Mouse (Mus musculus) spleen, adult 12 weeks (tissue): ENCODE measurements around the gene C2cd6.

Experiments used
- DNase-seq: peaks from one replicate; pipeline ENCODE4 v3.0.0; 2022; ENCODE audit warnings: low spot score

C2cd6 gene

GRCm38 (mm10) chr1:59094705-59095104, at the start of gene C2cd6:
Gene C2cd6 (minus strand): TSS chr1:59094900.
- no peak for DNase-seq

- peak; percentile 43 for DNase-seq
Measured at GRCm38 (mm10) chr1:59142809-59143208, 48.1 kb upstream of the C2cd6 start.

DNA sequence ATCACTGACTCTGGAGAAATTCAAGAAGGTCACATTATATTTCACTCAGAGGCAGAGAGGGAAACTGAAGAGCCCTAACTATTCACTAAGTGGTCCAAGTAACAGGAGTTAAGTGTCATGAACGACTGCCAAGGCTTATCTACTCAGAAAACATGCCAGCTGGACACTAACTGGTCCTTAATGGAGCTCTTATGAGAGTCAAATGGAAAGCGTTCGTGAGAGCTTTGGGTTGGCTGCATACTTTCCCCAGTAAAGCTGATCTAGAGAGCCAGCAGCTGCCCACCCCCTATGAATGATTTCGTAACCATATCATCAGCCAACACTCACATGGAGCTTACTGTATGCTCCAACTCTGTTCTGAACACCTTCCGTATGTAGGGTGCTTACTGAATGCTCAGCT, 39.7 kb upstream of the C2cd6 start:
- DNase-seq = no peak

DNA sequence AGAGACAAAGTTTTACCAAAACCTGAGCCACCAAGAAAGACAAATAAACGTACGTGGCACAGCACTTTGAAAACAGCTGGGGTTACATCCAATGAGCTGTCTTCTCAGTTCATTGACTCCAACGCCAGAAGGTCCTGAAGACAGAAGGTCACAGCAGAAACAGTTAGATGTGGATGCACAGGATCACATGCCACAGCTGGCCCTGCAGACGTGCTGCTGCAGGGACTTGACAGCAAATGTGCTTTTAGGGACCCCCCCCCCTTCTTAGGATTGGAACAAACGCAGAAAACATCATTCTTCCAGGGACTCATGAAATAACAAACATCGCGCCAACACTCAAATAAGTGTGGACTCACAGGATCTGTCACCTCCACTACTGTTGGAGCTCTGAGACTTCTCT, 34.2 kb upstream of the C2cd6 start:
- no peak for DNase-seq

GRCm38 (mm10) chr1:59125558-59125957, 30.9 kb upstream of the C2cd6 start:
- DNase-seq = no peak

DNA sequence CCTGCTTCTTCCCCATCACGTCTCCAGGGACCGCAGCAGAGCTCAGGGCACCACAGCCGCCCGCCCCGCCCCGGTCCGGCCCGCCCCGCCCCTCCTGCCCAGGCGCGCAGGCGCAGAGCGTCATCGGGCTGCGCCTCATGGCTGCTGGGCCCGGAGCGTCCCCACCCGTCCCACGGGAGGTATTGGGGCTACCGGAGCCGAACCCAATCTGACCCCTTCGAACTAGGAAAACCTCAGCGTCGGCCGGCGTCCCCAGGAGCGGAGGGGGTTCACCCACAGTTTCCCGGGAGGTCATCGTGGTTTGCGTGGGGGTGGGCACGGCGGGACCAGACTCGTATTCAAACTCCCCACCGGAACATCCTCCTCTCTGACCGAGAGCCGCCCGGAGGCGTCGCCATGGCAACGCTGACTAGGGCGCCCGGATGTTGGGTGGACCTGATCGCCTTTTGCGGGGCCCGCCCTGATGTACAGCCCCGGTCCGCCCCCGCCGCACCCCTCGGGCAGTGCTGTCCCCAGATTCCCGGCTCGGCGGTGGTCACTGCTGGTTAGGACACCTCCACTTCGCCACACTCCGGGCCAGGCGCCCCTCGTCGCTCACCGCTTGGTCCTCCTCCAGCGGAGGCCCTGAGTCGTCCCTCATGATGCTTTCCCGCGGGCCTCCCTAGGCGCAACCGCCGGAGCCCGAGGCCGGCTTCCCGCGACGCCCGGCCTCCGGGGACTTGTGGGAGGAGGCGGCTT, 25.2 kb upstream of the C2cd6 start, which contains the start of gene Tmem237:
TSS of gene Tmem237 (minus strand) at position 689 of the 738 bp plus-strand sequence.
- DNase-seq = peak; percentile 81

DNA sequence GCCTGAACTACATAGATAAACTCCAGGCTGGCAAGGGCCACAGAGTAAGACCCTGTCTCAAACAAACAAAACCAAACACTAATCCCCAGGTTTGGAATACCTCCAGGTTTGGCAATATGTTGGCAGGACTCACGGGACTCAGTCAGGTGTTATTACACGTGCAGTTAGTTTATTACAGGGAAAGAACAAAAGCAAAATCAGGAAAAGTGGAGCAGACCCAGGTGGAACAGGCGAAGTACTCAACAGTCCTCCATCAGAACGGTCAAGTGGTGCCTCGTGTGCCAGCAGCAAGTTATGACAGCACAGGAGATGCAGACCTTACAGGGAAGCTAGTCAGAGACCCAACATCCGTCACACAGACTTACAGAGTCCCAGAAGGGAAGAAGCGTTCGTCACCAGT, 15.8 kb upstream of the C2cd6 start:
- no peak for DNase-seq

DNA sequence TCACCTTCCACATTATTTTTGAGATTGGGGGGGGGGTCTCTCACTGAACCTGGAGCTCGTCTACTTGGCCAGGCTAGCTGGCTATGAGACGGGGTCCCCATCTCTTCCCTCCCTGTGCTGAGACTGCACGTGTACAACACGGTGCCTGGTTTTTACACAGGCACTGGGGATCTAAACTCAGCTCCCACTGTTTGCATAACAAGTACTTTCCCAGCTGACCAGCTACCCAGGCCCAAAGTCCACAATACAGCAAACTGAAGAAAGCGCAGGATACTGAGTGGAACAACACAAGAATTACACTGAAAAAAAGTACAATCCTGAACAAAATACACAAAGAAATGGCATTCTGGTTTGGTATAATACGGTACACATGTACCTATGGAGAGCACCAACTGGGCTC, 7.4 kb upstream of the C2cd6 start:
- DNase-seq = no peak

DNA sequence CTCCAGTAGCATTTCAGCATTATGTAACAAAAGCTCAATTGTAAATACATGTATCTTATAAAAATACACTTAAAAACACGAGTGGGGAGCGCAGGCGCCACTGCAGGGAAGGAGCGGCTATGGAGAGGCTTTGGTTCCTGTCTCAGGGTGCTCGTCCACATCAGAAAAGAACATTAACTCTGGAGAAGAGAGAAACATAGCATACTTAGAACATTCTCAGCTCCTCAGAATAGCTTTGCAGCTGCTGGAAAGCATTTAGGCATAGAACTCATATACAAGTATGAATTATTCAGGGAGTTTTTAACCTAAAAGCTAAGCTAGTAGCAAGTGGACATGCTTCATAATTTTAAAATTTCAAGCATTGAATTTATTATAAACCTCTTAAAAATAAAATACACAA, 6.3 kb upstream of the C2cd6 start:
- DNase-seq = no peak

DNA sequence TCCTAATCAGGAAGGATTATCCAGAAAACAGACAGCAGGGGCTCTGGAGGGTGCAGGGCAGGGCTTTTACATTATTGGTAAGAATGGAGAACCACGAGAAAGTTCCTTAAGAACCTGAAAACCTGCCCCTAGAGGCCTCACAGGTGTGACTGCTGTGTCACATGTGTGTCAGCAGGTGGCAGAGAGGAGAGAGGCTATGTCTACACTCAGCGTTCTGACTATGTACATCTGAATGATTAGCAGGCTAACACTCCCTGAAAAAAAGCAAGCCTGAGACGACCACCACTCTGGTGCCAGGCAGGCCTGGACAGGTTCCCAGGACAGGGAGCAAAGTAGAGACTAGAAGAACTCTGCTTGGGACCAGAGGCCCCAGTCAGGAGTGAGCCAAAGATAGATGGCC, 23.8 kb downstream of the C2cd6 start:
- DNase-seq = no peak

GRCm38 (mm10) chr1:59067976-59068375, 26.7 kb downstream of the C2cd6 start:
- DNase-seq = no peak

- no peak for DNase-seq
Measured at GRCm38 (mm10) chr1:59063697-59064096, 31.0 kb downstream of the C2cd6 start.

GRCm38 (mm10) chr1:59056955-59057354, 37.7 kb downstream of the C2cd6 start:
- DNase-seq = no peak

DNA sequence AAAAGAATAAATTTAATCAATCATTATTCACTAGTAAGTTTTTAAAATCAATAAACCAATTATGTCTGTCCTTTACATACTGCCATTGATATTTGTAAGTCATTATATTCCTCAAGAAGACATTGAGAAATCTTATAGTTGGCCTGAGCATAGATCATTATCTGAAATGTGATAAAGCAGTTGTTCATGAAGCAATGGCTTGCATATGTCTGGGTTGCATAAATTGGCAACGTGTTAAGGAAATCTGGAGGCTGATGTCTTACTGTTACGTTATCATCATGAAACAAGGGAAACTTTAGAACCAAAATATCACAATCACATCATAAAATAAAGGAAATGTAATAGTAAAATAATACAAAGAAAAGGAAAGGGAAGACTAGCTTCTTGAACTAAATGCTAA, 43.4 kb downstream of the C2cd6 start:
- DNase-seq = no peak

DNA sequence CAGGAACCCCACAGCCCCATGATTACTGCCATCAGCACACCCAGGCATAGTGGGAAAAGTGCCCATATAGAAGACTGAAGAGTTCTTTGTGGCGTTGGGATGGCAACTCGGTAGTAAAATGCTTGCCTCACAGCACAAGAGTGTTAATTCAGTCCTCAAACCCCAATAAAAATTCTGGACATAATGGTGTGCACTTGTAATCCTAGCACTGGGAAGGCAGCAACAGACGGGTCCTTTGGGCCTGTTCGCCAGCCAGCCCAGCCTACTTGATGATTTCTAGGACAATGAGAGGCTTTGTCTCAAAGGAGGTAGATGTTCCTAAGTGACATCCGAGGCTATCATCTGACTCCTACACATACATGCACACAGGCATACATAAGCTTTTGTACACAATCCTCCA, 57.0 kb downstream of the C2cd6 start:
- no peak for DNase-seq

GRCm38 (mm10) chr1:59021556-59021955, 73.1 kb downstream of the C2cd6 start:
- no peak for DNase-seq

GRCm38 (mm10) chr1:59009250-59009649, 85.5 kb downstream of the C2cd6 start:
- no peak for DNase-seq
